Mouse (Mus musculus): ENCODE data around the gene Snn.

GRCm38 (mm10) chr16:11047130-11047529 is 13.6 kb upstream of the Snn start:
- TF ChIP-seq CTCF (IDR thresholded peaks at IDR 0.05; ENCODE audit: insufficient read depth, low read length) = no peak
- no peak for TF ChIP-seq POLR2A (IDR thresholded peaks at IDR 0.05; ENCODE audit: borderline replicate concordance, extremely low read depth, low read depth, low read length)

Measured in lung, adult 2 months (tissue).